ENCODE assay signal across 7 mouse cellular contexts in the genomic region with DNA sequence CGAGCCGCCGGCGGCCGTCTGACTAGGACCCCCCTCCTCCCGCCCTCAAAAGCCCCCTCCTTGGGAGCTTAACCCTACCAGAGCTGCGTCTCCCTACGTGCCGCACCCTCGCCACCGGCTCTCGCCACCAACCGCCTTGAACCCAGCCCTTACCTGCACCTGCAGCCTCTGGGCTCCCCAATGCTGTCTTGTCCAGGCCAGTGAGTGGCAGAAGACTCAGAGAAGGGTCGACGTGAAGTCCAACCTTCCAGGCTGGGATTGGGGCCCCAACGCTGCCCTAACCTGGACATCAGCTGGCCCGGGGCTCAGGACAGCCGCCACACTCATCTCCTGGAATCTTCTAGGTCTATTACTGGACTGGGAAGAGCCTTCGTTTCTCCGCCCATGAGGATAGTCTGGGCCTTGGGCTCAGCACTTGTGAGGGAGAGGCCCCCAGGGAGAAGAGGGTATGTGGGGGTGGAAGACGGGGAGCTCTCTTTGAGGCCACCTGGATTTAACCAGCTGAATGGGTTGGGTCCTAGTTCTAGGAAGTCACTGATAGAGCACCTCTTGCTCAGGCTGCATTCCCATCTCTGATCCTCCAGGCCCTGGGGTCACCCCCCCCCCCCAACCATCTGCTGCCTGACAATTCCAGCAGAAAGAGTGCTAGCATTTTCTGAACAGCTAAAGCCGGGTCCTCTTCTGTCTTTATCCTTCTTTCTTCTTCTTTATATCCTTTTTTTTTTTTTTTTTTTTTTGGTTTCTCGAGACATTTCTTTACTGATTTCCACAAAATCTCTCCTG. TPM values are rescaled to one million over a fixed set of nuclear protein-coding genes. Genes with fewer than 3 reads are reported as not detected.
A peak's percentile ranks its signal among the peaks of the same experiment; 100 is the strongest.
DNase-seq lines count a peak whose midpoint lies in the region; ATAC-seq and TF ChIP-seq lines count a peak whose summit lies in the region.

A gene (minus strand): TSS at position 321 of the 783 bp plus-strand sequence.

- peaks cover 24% of the 10 kb centered on the region for H3K4me1 ChIP-seq in forebrain, embryonic 10.5 days
- H3K4me1 ChIP-seq in midbrain, postnatal 0 days (ENCODE audit: insufficient read depth, low read length): peaks cover 11% of the 10 kb centered on the region; the same call in 1 of the 2 replicates

- ATAC-seq in midbrain, postnatal 0 days (ENCODE audit: low FRiP score): peak; percentile 35
- no peak for ATAC-seq in erythroblast, adult 5-6 weeks (replicated peaks; ENCODE audit: low FRiP score, poor library complexity, severe bottlenecking)
- no peak for ATAC-seq in inflammation-experienced regulatory T-cells, adult 6 months

- peak within 1 kb of the TSS; percentile 64 for H3K4me3 ChIP-seq in layer of hippocampus, adult 2 months
- H3K4me3 ChIP-seq in forebrain, embryonic 10.5 days: peak within 1 kb of the TSS; percentile 47
- H3K4me3 ChIP-seq in midbrain, postnatal 0 days (ENCODE audit: low read depth, low read length): peak within 1 kb of the TSS; percentile 51

- H3K27ac ChIP-seq in layer of hippocampus, adult 2 months: peak within 1 kb of the TSS; percentile 85
- H3K27ac ChIP-seq in forebrain, embryonic 10.5 days: no peak within 1 kb of the TSS
- 0 out of 2 replicates have a peak within 1 kb of the TSS, but pooled peaks have one; percentile 32 for H3K27ac ChIP-seq in midbrain, postnatal 0 days (ENCODE audit: low read depth, low read length)

- peak within 1 kb of the TSS; percentile 62 for H3K9ac ChIP-seq in midbrain, postnatal 0 days (replicated peaks; ENCODE audit: low read length, poor library complexity, severe bottlenecking)

- 12% methylated on average over 23 of the region's 23 CpGs for WGBS in forebrain, embryonic 10.5 days
- WGBS in midbrain, postnatal 0 days: 8% methylated on average over 23 of the region's 23 CpGs

- H3K27me3 ChIP-seq in forebrain, embryonic 10.5 days (ENCODE audit: poor library complexity, severe bottlenecking): peaks cover 83% of the 10 kb centered on the region
- H3K27me3 ChIP-seq in midbrain, postnatal 0 days (ENCODE audit: insufficient read depth, low read length): peaks cover 35% of the 10 kb centered on the region

- TF ChIP-seq CTCF in layer of hippocampus, adult 2 months (conservative IDR thresholded peaks at IDR 0.05): no peak
- TF ChIP-seq CTCF in midbrain, postnatal 0 days (IDR thresholded peaks at IDR 0.05): no peak

- H3K9me3 ChIP-seq in forebrain, embryonic 10.5 days: no peaks in the 10 kb centered on the region
- no peaks in the 10 kb centered on the region for H3K9me3 ChIP-seq in midbrain, postnatal 0 days (ENCODE audit: low read length)

- no peak for DNase-seq in layer of hippocampus, adult 2 months (ENCODE audit: low spot score in 2 of 2)
- no peak for DNase-seq in layer of hippocampus, adult 9-11 months
- no peak for DNase-seq in forebrain, embryonic 10.5 days (ENCODE audit: extremely low spot score, low spot score)
- no peak for DNase-seq in layer of hippocampus, postnatal 14 days (ENCODE audit: low spot score in 2 of 2)
- no peak for DNase-seq in midbrain, postnatal 0 days (ENCODE audit: low spot score)

- H3K36me3 ChIP-seq in forebrain, embryonic 10.5 days (replicated peaks): 0 out of 2 replicates have a peak, but pooled peaks cover 5% of the 10 kb centered on the region
- H3K36me3 ChIP-seq in midbrain, postnatal 0 days (ENCODE audit: insufficient read depth, low read length): peaks cover 8% of the 10 kb centered on the region

- peak within 1 kb of the TSS; percentile 83 for H3K4me2 ChIP-seq in midbrain, postnatal 0 days (ENCODE audit: low read depth, low read length, poor library complexity, severe bottlenecking)

RNA-seq across cellular contexts. Expression of the gene that starts here (rescaled TPM):
- total RNA-seq in layer of hippocampus, adult 2 months (2021): 10 to 100 TPM; 15.3 to 18.2 TPM
- polyA plus RNA-seq in forebrain, embryonic 10.5 days (2016; fragmentation: Nextera tagmentation; extraction: Ambion mirVana): 0.24 TPM in 1 of 2 replicates, not detected in the other
- 10 to 100 TPM; 26.2 to 26.9 TPM for total RNA-seq in layer of hippocampus, postnatal 14 days (2021)
- 7.9 and 13.6 TPM in 2 replicates for total RNA-seq in midbrain, postnatal 0 days (2014; rRNA removed)
- 17.8 and 18.0 TPM in 2 replicates for polyA plus RNA-seq in midbrain, postnatal 0 days (2015; fragmentation: Nextera tagmentation; extraction: Ambion mirVana)
- not detected in 2 replicates for total RNA-seq in erythroblast, adult 5-6 weeks (2015; ENCODE audit: low replicate concordance)
- not detected in 2 replicates for total RNA-seq in erythroblast, adult 5-6 weeks (2017; ENCODE audit: low replicate concordance)
- polyA plus RNA-seq in inflammation-experienced regulatory T-cells, adult 6 months (2017; shearing (Covaris generic)): not detected
